Mouse (Mus musculus): Measurements from ENCODE around the gene Olfr1224-ps1. TPM values are rescaled to one million over a fixed set of nuclear protein-coding genes. Genes with fewer than 3 reads are reported as not detected.
"Not testable (repeated sequence)": the region's sequence is repeated elsewhere in the genome, so short reads cannot be mapped to it uniquely, and the experiment has no call there.

Gene Olfr1224-ps1
- not detected in 2 replicates for total RNA-seq (2014; fragmentation: Nextera tagmentation)
- not detected in 2 replicates for total RNA-seq (2017)

DNA sequence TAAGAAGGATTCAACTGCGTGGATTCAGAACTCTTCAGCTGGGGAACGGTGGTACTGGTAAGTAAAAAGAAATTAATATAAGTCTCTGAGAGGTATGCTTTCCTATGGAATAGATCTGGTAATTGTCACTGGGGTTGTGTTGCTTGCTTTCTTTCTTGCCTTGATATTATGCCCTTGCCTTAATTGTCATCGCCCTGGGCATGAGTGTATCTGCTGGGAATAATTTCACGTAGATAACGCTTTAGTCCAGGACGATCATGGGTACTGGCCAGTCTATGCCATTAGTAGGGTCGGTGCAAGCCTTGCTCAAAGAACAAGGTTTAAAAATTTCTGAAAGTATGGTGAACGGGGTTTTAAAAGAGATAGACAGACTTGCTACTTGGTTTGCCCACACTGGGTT, at the start of gene Olfr1224-ps1:
TSS of gene Olfr1224-ps1 (minus strand) at position 101 of the 400 bp plus-strand sequence.
- not testable (repeated sequence) for ATAC-seq (replicated peaks; ENCODE audit: poor library complexity, severe bottlenecking)

DNA sequence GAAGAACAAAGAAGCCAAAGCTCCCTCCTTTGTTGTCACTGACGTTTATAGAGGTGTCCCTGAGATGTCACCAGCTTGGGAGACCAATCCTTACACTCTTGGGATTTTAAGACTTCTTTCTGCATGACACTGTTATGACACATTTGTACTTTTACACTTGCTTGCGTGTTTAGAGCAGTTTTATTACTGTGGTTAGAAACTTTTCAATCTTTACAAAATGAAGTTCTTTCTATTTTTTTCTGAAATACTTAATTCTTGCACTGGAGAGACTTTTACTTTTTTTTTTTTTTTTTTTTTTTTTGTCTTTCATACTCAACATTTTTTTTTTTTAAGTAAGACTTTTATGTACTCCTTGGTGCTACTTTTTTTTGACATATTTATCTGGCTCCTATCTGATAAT, 36.1 kb upstream of the Olfr1224-ps1 start, which contains the start of gene Olfr1226:
TSS of gene Olfr1226 (minus strand) at position 101 of the 400 bp plus-strand sequence.
- ATAC-seq (replicated peaks; ENCODE audit: poor library complexity, severe bottlenecking): no peak

DNA sequence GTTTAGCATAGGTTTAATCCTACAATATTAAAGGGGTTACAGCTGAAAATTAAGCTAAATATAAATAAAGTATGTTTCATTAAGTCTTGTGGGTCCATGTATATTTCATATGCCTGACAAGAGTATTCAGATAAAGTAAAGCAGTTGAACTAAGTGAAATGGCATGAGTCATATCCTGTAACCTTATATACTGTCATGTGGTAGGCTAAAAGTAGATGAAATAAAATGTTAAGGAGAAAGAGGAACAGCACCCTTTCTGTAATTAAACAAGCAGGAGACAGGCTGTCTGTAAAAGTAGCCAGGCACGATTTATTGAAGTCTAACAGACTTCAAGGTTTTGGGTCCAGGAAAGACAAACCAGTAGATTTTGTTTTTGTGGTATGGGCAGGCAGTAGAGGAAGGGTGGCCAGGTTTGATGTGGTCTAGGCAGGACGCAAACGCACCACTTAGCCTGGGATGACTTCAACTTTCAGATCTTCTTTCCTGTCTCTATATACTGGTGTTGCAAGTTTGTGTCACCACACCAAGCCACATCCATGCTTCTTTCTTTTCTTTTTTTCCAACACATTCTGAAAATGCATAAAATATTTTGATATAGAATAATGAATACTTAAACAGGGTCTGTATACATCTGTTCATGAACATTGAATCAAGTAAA, 32.6 kb upstream of the Olfr1224-ps1 start:
- ATAC-seq (replicated peaks; ENCODE audit: poor library complexity, severe bottlenecking): peak; percentile 40; the same call in 1 of the 2 replicates

DNA sequence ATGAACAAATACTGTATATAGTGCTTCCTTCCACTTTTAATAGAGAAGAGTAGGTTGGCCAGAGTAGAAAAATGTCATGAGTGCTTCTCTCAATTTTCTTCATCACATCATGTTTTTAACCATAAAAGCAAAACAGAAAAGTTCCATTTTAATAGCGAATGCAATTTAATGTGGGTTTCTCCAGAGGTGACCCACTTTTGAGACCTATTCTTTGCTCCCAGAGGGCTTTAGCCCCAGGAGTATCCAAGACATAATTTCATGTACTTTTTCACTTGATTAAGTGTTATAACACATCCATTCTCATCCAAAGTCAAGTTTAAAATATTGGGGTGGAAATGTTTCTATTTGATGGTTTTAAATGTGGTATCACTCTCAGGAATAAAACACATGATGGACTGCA, 10.7 kb upstream of the Olfr1224-ps1 start, which contains the start of gene Olfr1225:
TSS of gene Olfr1225 (minus strand) at position 101 of the 400 bp plus-strand sequence.
- no peak for ATAC-seq (replicated peaks; ENCODE audit: poor library complexity, severe bottlenecking)

DNA sequence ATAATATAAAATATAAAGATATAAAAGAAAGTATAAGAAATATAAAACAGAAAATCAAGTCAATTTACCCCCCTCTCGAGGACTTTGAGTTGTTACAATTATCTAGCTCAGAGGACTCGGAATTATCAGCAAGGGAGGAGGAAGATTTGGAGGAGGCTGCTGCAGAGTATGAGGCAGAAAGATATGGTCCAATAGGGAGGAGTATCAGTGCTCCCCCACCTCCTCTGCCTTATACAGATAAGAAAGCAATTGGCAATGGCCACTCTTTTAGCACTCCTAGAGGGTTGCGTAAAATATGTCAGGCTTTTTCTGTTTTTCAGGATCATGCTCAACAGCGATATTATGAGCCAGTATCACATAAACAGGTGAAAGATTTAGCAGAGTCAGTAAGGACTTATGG, 820 bp upstream of the Olfr1224-ps1 start:
- not testable (repeated sequence) for ATAC-seq (replicated peaks; ENCODE audit: poor library complexity, severe bottlenecking)

DNA sequence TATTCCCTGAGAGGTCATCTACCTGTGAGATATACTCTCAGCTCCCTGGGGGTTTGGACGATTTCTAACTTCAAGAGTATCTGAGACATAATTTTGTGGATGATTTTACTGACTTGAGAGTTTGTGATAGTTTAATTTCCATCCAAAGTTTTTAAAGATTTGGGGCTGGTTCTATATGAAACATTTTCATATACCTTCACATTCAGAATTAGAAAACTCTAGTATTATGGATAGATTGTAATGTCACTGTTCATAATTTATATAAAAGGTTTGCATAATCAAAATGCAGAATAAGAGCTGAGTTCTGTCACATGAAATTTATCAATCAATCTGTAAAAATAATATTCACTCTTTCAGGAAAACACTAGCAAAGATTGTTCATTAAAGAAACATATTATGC, 12.4 kb downstream of the Olfr1224-ps1 start, which contains the start of gene Olfr1223:
TSS of gene Olfr1223 (minus strand) at position 101 of the 400 bp plus-strand sequence.
- no peak for ATAC-seq (replicated peaks; ENCODE audit: poor library complexity, severe bottlenecking)

DNA sequence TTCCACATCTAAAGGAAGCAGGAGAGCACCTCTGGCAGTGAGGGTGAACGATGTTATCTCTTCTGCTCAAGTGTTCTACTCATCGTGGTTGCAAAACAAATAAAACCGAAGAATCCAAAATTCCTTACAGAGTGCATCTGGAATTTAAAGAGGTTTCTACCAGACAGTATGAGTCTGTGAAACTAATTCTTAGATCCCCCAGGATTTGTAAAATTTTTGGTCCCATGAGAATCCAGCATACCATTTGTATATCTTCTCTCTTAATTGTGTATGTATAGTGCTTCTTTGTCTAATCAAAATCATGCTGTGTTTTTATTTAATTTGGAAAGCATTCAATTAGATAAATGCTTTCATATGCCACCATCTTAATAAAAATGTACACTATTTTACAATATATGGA, 30.9 kb downstream of the Olfr1224-ps1 start, which contains the start of gene Olfr1222:
TSS of gene Olfr1222 (minus strand) at position 101 of the 400 bp plus-strand sequence.
- no peak for ATAC-seq (replicated peaks; ENCODE audit: poor library complexity, severe bottlenecking)

DNA sequence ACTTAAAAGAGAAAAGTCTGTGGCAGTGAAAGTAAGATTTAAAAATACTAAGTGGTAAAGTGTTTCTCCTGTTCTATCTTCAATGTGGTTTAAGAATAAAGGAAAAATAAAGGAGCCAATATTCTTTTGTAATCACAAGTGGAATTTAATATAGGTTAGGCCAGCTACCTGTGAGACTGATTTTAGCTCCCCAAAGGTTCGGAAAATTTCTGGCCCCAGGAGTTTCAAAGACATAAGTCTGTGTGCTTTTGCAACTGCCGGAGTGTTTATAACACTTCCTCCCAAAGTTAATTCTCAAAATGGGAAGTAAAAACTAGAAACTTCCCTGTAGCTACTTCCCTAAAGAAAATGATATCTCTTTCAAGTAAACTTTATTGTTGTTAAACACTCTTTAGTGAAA, 46.7 kb downstream of the Olfr1224-ps1 start, which contains the start of gene Olfr1221:
TSS of gene Olfr1221 (minus strand) at position 101 of the 400 bp plus-strand sequence.
- no peak; the same call in 1 of the 2 replicates for ATAC-seq (replicated peaks; ENCODE audit: poor library complexity, severe bottlenecking)

DNA sequence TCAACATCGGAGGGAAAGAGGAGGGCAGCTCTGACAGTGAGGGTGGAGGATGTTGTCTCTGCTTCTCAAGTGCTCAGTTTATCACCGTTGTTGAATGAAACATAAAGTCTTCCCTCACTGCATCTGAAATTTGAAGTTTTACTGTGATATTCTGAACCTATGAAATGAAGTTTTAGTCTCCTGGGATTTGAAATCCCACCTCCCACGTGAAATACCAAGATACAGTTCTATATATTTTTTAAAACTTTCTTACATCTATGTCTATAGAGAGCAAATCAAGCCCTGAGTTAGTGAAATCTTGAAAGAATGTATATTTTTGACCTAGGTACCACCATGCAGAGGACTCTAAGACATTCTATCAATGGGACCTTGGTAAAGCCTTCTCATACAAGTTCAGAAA, 57.2 kb downstream of the Olfr1224-ps1 start, which contains the start of gene Olfr1220:
TSS of gene Olfr1220 (minus strand) at position 101 of the 400 bp plus-strand sequence.
- no peak for ATAC-seq (replicated peaks; ENCODE audit: poor library complexity, severe bottlenecking)

DNA sequence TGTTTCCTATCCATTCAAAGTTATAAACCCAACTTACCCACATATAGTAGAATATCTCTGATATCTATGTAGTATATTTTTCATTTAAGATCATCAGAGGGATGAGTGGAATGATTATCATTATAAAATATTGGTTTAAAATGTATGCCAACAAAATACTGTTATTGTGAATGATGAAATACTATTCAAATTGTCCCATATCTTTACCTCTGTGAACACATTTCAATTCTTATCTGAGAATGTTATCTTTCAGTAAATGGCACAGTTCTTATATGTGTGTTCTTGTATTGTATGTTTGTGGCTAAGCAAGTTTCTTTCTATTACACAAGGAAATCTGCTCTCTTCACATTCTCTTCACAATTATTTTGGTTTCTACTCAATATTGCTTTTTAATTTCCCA, 58.2 kb downstream of the Olfr1224-ps1 start:
- ATAC-seq (replicated peaks; ENCODE audit: poor library complexity, severe bottlenecking): no peak

Other genes starting within 250 kb of the Olfr1224-ps1 start
- not detected in 2 replicates for gene Olfr1209, start 248.9 kb downstream of the Olfr1224-ps1 start, total RNA-seq (2014; fragmentation: Nextera tagmentation)
- gene Olfr1209, start 248.9 kb downstream of the Olfr1224-ps1 start, total RNA-seq (2017): not detected in 2 replicates
- gene Olfr1211, start 226.0 kb downstream of the Olfr1224-ps1 start, total RNA-seq (2014; fragmentation: Nextera tagmentation): not detected in 2 replicates
- not detected in 2 replicates for gene Olfr1211, start 226.0 kb downstream of the Olfr1224-ps1 start, total RNA-seq (2017)
- gene Olfr1212, start 210.1 kb downstream of the Olfr1224-ps1 start, total RNA-seq (2014; fragmentation: Nextera tagmentation): not detected in 2 replicates
- not detected in 2 replicates for gene Olfr1212, start 210.1 kb downstream of the Olfr1224-ps1 start, total RNA-seq (2017)
- not detected in 2 replicates for gene Gm13762, start 183.8 kb downstream of the Olfr1224-ps1 start, total RNA-seq (2014; fragmentation: Nextera tagmentation)
- not detected in 2 replicates for gene Gm13762, start 183.8 kb downstream of the Olfr1224-ps1 start, total RNA-seq (2017)
- gene Olfr1214, start 171.4 kb downstream of the Olfr1224-ps1 start, total RNA-seq (2014; fragmentation: Nextera tagmentation): not detected in 2 replicates
- gene Olfr1214, start 171.4 kb downstream of the Olfr1224-ps1 start, total RNA-seq (2017): not detected in 2 replicates
- gene Olfr1215, start 157.1 kb downstream of the Olfr1224-ps1 start, total RNA-seq (2014; fragmentation: Nextera tagmentation): not detected in 2 replicates
- gene Olfr1215, start 157.1 kb downstream of the Olfr1224-ps1 start, total RNA-seq (2017): not detected in 2 replicates
- gene Olfr1216, start 145.8 kb downstream of the Olfr1224-ps1 start, total RNA-seq (2014; fragmentation: Nextera tagmentation): not detected in 2 replicates
- gene Olfr1216, start 145.8 kb downstream of the Olfr1224-ps1 start, total RNA-seq (2017): not detected in 2 replicates
- not detected in 2 replicates for gene Olfr1217, start 132.0 kb downstream of the Olfr1224-ps1 start, total RNA-seq (2014; fragmentation: Nextera tagmentation)
- gene Olfr1217, start 132.0 kb downstream of the Olfr1224-ps1 start, total RNA-seq (2017): not detected in 2 replicates
- not detected in 2 replicates for gene Olfr1218, start 102.9 kb downstream of the Olfr1224-ps1 start, total RNA-seq (2014; fragmentation: Nextera tagmentation)
- gene Olfr1218, start 102.9 kb downstream of the Olfr1224-ps1 start, total RNA-seq (2017): not detected in 2 replicates
- gene Olfr1219, start 80.6 kb downstream of the Olfr1224-ps1 start, total RNA-seq (2014; fragmentation: Nextera tagmentation): not detected in 2 replicates
- not detected in 2 replicates for gene Olfr1219, start 80.6 kb downstream of the Olfr1224-ps1 start, total RNA-seq (2017)
- gene Olfr1220, start 57.3 kb downstream of the Olfr1224-ps1 start, total RNA-seq (2014; fragmentation: Nextera tagmentation): not detected in 2 replicates
- not detected in 2 replicates for gene Olfr1220, start 57.3 kb downstream of the Olfr1224-ps1 start, total RNA-seq (2017)
- not detected in 2 replicates for gene Olfr1221, start 46.8 kb downstream of the Olfr1224-ps1 start, total RNA-seq (2014; fragmentation: Nextera tagmentation)
- gene Olfr1221, start 46.8 kb downstream of the Olfr1224-ps1 start, total RNA-seq (2017): not detected in 2 replicates
- not detected in 2 replicates for gene Olfr1222, start 31.0 kb downstream of the Olfr1224-ps1 start, total RNA-seq (2014; fragmentation: Nextera tagmentation)
- not detected in 2 replicates for gene Olfr1222, start 31.0 kb downstream of the Olfr1224-ps1 start, total RNA-seq (2017)
- gene Olfr1223, start 12.5 kb downstream of the Olfr1224-ps1 start, total RNA-seq (2014; fragmentation: Nextera tagmentation): not detected in 2 replicates
- not detected in 2 replicates for gene Olfr1223, start 12.5 kb downstream of the Olfr1224-ps1 start, total RNA-seq (2017)
- not detected in 2 replicates for gene Olfr1225, start 10.6 kb upstream of the Olfr1224-ps1 start, total RNA-seq (2014; fragmentation: Nextera tagmentation)
- not detected in 2 replicates for gene Olfr1225, start 10.6 kb upstream of the Olfr1224-ps1 start, total RNA-seq (2017)
- not detected in 2 replicates for gene Olfr1226, start 36.0 kb upstream of the Olfr1224-ps1 start, total RNA-seq (2014; fragmentation: Nextera tagmentation)
- gene Olfr1226, start 36.0 kb upstream of the Olfr1224-ps1 start, total RNA-seq (2017): not detected in 2 replicates
- not detected in 2 replicates for gene Olfr1228, start 90.0 kb upstream of the Olfr1224-ps1 start, total RNA-seq (2014; fragmentation: Nextera tagmentation)
- not detected in 2 replicates for gene Olfr1228, start 90.0 kb upstream of the Olfr1224-ps1 start, total RNA-seq (2017)
- not detected in 2 replicates for gene Olfr1229, start 123.9 kb upstream of the Olfr1224-ps1 start, total RNA-seq (2014; fragmentation: Nextera tagmentation)
- gene Olfr1229, start 123.9 kb upstream of the Olfr1224-ps1 start, total RNA-seq (2017): not detected in 2 replicates
- not detected in 2 replicates for gene Olfr1230, start 133.2 kb upstream of the Olfr1224-ps1 start, total RNA-seq (2014; fragmentation: Nextera tagmentation)
- not detected in 2 replicates for gene Olfr1230, start 133.2 kb upstream of the Olfr1224-ps1 start, total RNA-seq (2017)
- not detected in 2 replicates for gene Olfr1231, start 143.0 kb upstream of the Olfr1224-ps1 start, total RNA-seq (2014; fragmentation: Nextera tagmentation)
- gene Olfr1231, start 143.0 kb upstream of the Olfr1224-ps1 start, total RNA-seq (2017): not detected in 2 replicates
- gene Olfr1232, start 165.6 kb upstream of the Olfr1224-ps1 start, total RNA-seq (2014; fragmentation: Nextera tagmentation): not detected in 2 replicates
- gene Olfr1232, start 165.6 kb upstream of the Olfr1224-ps1 start, total RNA-seq (2017): not detected in 2 replicates
- not detected in 2 replicates for gene Olfr1233, start 178.3 kb upstream of the Olfr1224-ps1 start, total RNA-seq (2014; fragmentation: Nextera tagmentation)
- gene Olfr1233, start 178.3 kb upstream of the Olfr1224-ps1 start, total RNA-seq (2017): not detected in 2 replicates
- not detected in 2 replicates for gene Olfr1234, start 200.8 kb upstream of the Olfr1224-ps1 start, total RNA-seq (2014; fragmentation: Nextera tagmentation)
- gene Olfr1234, start 200.8 kb upstream of the Olfr1224-ps1 start, total RNA-seq (2017): not detected in 2 replicates
- gene Olfr1238, start 245.6 kb upstream of the Olfr1224-ps1 start, total RNA-seq (2014; fragmentation: Nextera tagmentation): not detected in 2 replicates
- not detected in 2 replicates for gene Olfr1238, start 245.6 kb upstream of the Olfr1224-ps1 start, total RNA-seq (2017)